Mouse (Mus musculus) adrenal gland, postnatal 36 days (tissue): ENCODE data around the gene 4930452B06Rik. TPM values are rescaled to one million over a fixed set of nuclear protein-coding genes. Genes with fewer than 3 reads are reported as not detected.

Experiments used
- DNase-seq, 2 experiments: peaks; one replicate each; pipeline ENCODE4 v3.0.0; 2021; ENCODE audit warnings: mixed read lengths in 1 of 2
- total RNA-seq, 2 experiments: library from RNA; stranded (reverse); gene quantifications; 2 replicates each; pipeline ENCODE4 v1.2.3; 2021

The 4930452B06Rik gene
- total RNA-seq, 2 experiments from 2014 or later, result 0.63 to 0.92 TPM

GRCm38 (mm10) chr14:8525232-8525631, 140.8 kb downstream of the 4930452B06Rik start:
- DNase-seq, result no peak

- DNase-seq, result no peak
These were observed 148.4 kb downstream of the 4930452B06Rik start for GRCm38 (mm10) chr14:8517681-8518080.

- DNase-seq, result no peak
These were observed 152.0 kb downstream of the 4930452B06Rik start for GRCm38 (mm10) chr14:8514071-8514470.

GRCm38 (mm10) chr14:8511276-8511675, 154.8 kb downstream of the 4930452B06Rik start:
- no peak for DNase-seq

- DNase-seq, result no peak
These were observed 155.6 kb downstream of the 4930452B06Rik start for GRCm38 (mm10) chr14:8510288-8510959.

GRCm38 (mm10) chr14:8508669-8509068, 157.4 kb downstream of the 4930452B06Rik start:
- no peak for DNase-seq

GRCm38 (mm10) chr14:8504206-8504605, 161.8 kb downstream of the 4930452B06Rik start:
- DNase-seq, result no peak

- DNase-seq, result no peak
These were observed 162.7 kb downstream of the 4930452B06Rik start for GRCm38 (mm10) chr14:8503345-8503744.

- DNase-seq, result no peak
These were observed 163.5 kb downstream of the 4930452B06Rik start for GRCm38 (mm10) chr14:8502496-8502895.

GRCm38 (mm10) chr14:8495691-8496090, 170.3 kb downstream of the 4930452B06Rik start:
- DNase-seq, result no peak

- no peak for DNase-seq
These were observed 171.1 kb downstream of the 4930452B06Rik start for GRCm38 (mm10) chr14:8494952-8495351.

- no peak for DNase-seq
These were observed 171.8 kb downstream of the 4930452B06Rik start for GRCm38 (mm10) chr14:8494260-8494659.

- no peak for DNase-seq
These were observed 187.9 kb downstream of the 4930452B06Rik start for GRCm38 (mm10) chr14:8478098-8478497.

GRCm38 (mm10) chr14:8477348-8477747, 188.7 kb downstream of the 4930452B06Rik start:
- no peak for DNase-seq

- peak in 1 of 2 experiments; percentile 4 for DNase-seq
These were observed 189.4 kb downstream of the 4930452B06Rik start for GRCm38 (mm10) chr14:8476606-8477005.

- no peak for DNase-seq
These were observed 190.2 kb downstream of the 4930452B06Rik start for GRCm38 (mm10) chr14:8475851-8476250.

- DNase-seq, result no peak
These were observed 193.2 kb downstream of the 4930452B06Rik start for GRCm38 (mm10) chr14:8472884-8473283.

- no peak for DNase-seq
These were observed 201.5 kb downstream of the 4930452B06Rik start for GRCm38 (mm10) chr14:8464401-8465154.

GRCm38 (mm10) chr14:8462973-8463372, 203.1 kb downstream of the 4930452B06Rik start:
- no peak for DNase-seq

GRCm38 (mm10) chr14:8462321-8462909, 203.6 kb downstream of the 4930452B06Rik start:
- peak in 1 of 2 experiments; percentile 12 for DNase-seq

- peak; percentile 54 to 61 for DNase-seq
These were observed 205.6 kb downstream of the 4930452B06Rik start for GRCm38 (mm10) chr14:8460226-8461129.

GRCm38 (mm10) chr14:8459759-8460158, 206.3 kb downstream of the 4930452B06Rik start:
- DNase-seq, result no peak
